Comparison of ENCODE assay signal across 27 mouse cellular contexts in the genomic region with DNA sequence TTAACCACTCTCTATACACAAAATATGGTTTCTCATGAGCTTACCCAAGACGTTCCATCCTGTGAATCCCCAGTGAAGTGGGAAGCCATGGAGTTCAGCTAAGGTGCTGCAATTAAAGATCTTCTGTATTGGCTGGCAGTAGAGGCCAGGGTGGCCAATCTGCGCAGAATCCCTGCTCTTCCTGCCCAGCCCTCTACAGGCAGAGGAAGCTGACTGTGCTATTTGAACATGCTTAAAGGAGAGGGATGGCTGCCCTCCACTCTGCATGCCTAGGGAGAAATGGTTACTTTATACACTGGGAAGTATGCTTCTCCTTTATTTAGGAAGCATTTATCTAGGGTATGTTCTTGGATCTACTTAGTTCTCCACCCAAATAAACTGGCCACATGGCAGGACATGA. TPM values are rescaled to one million over a fixed set of nuclear protein-coding genes. Genes with fewer than 3 reads are reported as not detected.
DNase-seq lines count a peak whose midpoint lies in the region; ATAC-seq lines count a peak whose summit lies in the region.
"Had no signal": no experiment of that assay in that cellular context is flagged by ENCODE, and none has a peak within 500 bp of the region (broad histone marks: within the 10 kb centered on the region; RNA-seq: fewer than 3 reads in every experiment).

No protein-coding gene starts in this region.

- no peaks in the 10 kb centered on the region for H3K36me3 ChIP-seq in forebrain, embryonic 12.5 days (replicated peaks)
- H3K36me3 ChIP-seq: forebrain, embryonic 10.5 days; forebrain, embryonic 15.5 days; heart, embryonic 12.5 days; heart, embryonic 15.5 days had no signal

- intact Hi-C loops in left cerebral cortex, postnatal 14 days (cut with DNase I), result no loop called here

- no peak overlapping the region for H3K9ac ChIP-seq in forebrain, embryonic 12.5 days
- H3K9ac ChIP-seq: forebrain, embryonic 15.5 days; heart, embryonic 12.5 days; heart, embryonic 15.5 days; hindbrain, embryonic 14.5 days had no signal

- H3K9me3 ChIP-seq in forebrain, embryonic 12.5 days, result no peaks in the 10 kb centered on the region
- H3K9me3 ChIP-seq: forebrain, embryonic 10.5 days; forebrain, embryonic 15.5 days; heart, embryonic 12.5 days; heart, embryonic 15.5 days had no signal

- DNase-seq in 416B (ENCODE audit: low read depth), result peak; percentile 15
- no peak for DNase-seq in ovary, postnatal 10 days (ENCODE audit: low spot score)
- DNase-seq in left cerebral cortex, postnatal 14 days (ENCODE audit: low spot score in 2 of 2), result no peak
- DNase-seq: adrenal gland, adult 2 months; adrenal gland, postnatal 14 days; cerebellum, adult 11-12 months; cerebellum, adult 8-10 months; cerebellum, postnatal 10 days; cerebellum, postnatal 36 days; gastrocnemius, postnatal 10 days; gastrocnemius, postnatal 36 days; heart, adult 18-20 months; heart, postnatal 10 days; heart, postnatal 36 days had no signal

- H3K4me3 ChIP-seq in forebrain, embryonic 12.5 days (replicated peaks), result no peak overlapping the region
- H3K4me3 ChIP-seq: forebrain, embryonic 10.5 days; forebrain, embryonic 15.5 days; heart, embryonic 12.5 days; heart, embryonic 15.5 days had no signal

- H3K4me2 ChIP-seq in forebrain, embryonic 12.5 days, result no peak overlapping the region
- H3K4me2 ChIP-seq: forebrain, embryonic 15.5 days; heart, embryonic 12.5 days; heart, embryonic 15.5 days; hindbrain, embryonic 14.5 days had no signal

- no peak overlapping the region for H3K27ac ChIP-seq in forebrain, embryonic 12.5 days
- H3K27ac ChIP-seq: forebrain, embryonic 10.5 days; forebrain, embryonic 15.5 days; heart, embryonic 15.5 days; hindbrain, embryonic 14.5 days; hindbrain, postnatal 0 days had no signal

- no peaks in the 10 kb centered on the region for H3K4me1 ChIP-seq in forebrain, embryonic 12.5 days
- H3K4me1 ChIP-seq: forebrain, embryonic 10.5 days; forebrain, embryonic 15.5 days; heart, embryonic 12.5 days; heart, embryonic 15.5 days had no signal

- peak; percentile 28; the same call in 1 of the 2 replicates for ATAC-seq in common myeloid progenitor, adult 5-6 weeks (replicated peaks; ENCODE audit: low read depth, poor library complexity, severe bottlenecking)
- peak; percentile 59 for ATAC-seq in megakaryocyte, adult 5-6 weeks (ENCODE audit: poor library complexity, severe bottlenecking)
- no peak for ATAC-seq in forebrain, embryonic 12.5 days (ENCODE audit: low FRiP score)
- ATAC-seq: CD4-positive, CD25-positive, alpha-beta regulatory T cell, adult 4 months; forebrain, embryonic 15.5 days; hindbrain, postnatal 0 days; inflammation-experienced regulatory T-cells, adult 6 months; intestine, embryonic 16.5 days had no signal

- 84% methylated on average over 2 of the region's 2 CpGs for WGBS in forebrain, embryonic 12.5 days

- H3K27me3 ChIP-seq in forebrain, embryonic 12.5 days, result no peaks in the 10 kb centered on the region
- H3K27me3 ChIP-seq: forebrain, embryonic 15.5 days; heart, embryonic 12.5 days; heart, embryonic 15.5 days had no signal

RNA-seq across cellular contexts. Expression of a gene that starts 11.6 kb away (rescaled TPM):
- 139 and 145 TPM in 2 replicates for total RNA-seq in common myeloid progenitor, adult 5-6 weeks (2017)
- total RNA-seq in megakaryocyte, adult 5-6 weeks (2015), result 111 and 122 TPM in 2 replicates
- 145 and 157 TPM in 2 replicates for total RNA-seq in megakaryocyte, adult 5-6 weeks (2017)
- polyA plus RNA-seq in forebrain, embryonic 12.5 days (2016; fragmentation: Nextera tagmentation; extraction: Ambion mirVana), result 8.4 and 8.6 TPM in 2 replicates
- 10 to 100 TPM; 11.5 to 12.8 TPM for total RNA-seq in left cerebral cortex, postnatal 14 days (2021)

RNA-seq across cellular contexts. Expression of a gene that starts 47.0 kb away (rescaled TPM):
- not detected in 2 replicates for total RNA-seq in common myeloid progenitor, adult 5-6 weeks (2017)
- total RNA-seq in megakaryocyte, adult 5-6 weeks (2015), result 0.09 TPM in 1 of 2 replicates, not detected in the other
- total RNA-seq in megakaryocyte, adult 5-6 weeks (2017), result 0.07 and 0.12 TPM in 2 replicates
- 0.81 and 0.84 TPM in 2 replicates for polyA plus RNA-seq in forebrain, embryonic 12.5 days (2016; fragmentation: Nextera tagmentation; extraction: Ambion mirVana)
- total RNA-seq in left cerebral cortex, postnatal 14 days (2021), result 1 to 10 TPM; 6.3 TPM
- total RNA-seq: MEL had no signal

Comparison
In these comparisons a context has a peak if more than half of its experiments do, and no peak if none do; other contexts are left out.
1. RNA of a gene that starts 11.6 kb away (total RNA-seq): 111 to 157 TPM in megakaryocyte, adult 5-6 weeks and 139 to 145 TPM in common myeloid progenitor, adult 5-6 weeks; 11.5 to 12.8 TPM in left cerebral cortex, postnatal 14 days; every median in the first group is over 4 times any median in the second.